Mouse (Mus musculus) kidney, postnatal 4 days (tissue): Measurements from ENCODE around the gene Aox1.

Source experiments
- DNase-seq, 2 experiments: peaks; one replicate each; pipeline ENCODE4 v3.0.0; 2021; ENCODE audit warnings: mixed read lengths in 2 of 2

Gene Aox1

GRCm38 (mm10) chr1:58112880-58113279 is 83.1 kb downstream of the Aox1 start, which contains the start of gene Aox3:
Gene Aox3, plus strand, starts transcription at chr1:58113130.
- peak; percentile 85 to 90 for DNase-seq

- DNase-seq: no peak
Measured at GRCm38 (mm10) chr1:58113441-58113840, 83.7 kb downstream of the Aox1 start.

- DNase-seq: no peak
Measured at GRCm38 (mm10) chr1:58114021-58114560, 84.4 kb downstream of the Aox1 start.

GRCm38 (mm10) chr1:58114666-58115375 is 85.1 kb downstream of the Aox1 start:
- DNase-seq: peak in 1 of 2 experiments; percentile 3

GRCm38 (mm10) chr1:58118231-58118630 is 88.5 kb downstream of the Aox1 start:
- DNase-seq: no peak

- DNase-seq: no peak
Measured at GRCm38 (mm10) chr1:58124901-58125300, 95.2 kb downstream of the Aox1 start.

GRCm38 (mm10) chr1:58137891-58138290 is 108.2 kb downstream of the Aox1 start:
- DNase-seq: no peak

GRCm38 (mm10) chr1:58138986-58139385 is 109.3 kb downstream of the Aox1 start:
- DNase-seq: no peak

GRCm38 (mm10) chr1:58140607-58141006 is 110.9 kb downstream of the Aox1 start:
- no peak for DNase-seq

GRCm38 (mm10) chr1:58144384-58145069 is 114.8 kb downstream of the Aox1 start:
- DNase-seq: peak; percentile 57 to 65

- DNase-seq: no peak
Measured at GRCm38 (mm10) chr1:58146026-58146425, 116.3 kb downstream of the Aox1 start.

- DNase-seq: no peak
Measured at GRCm38 (mm10) chr1:58147776-58148175, 118.0 kb downstream of the Aox1 start.

GRCm38 (mm10) chr1:58152247-58152646 is 122.5 kb downstream of the Aox1 start:
- DNase-seq: no peak
